In the genomic region with DNA sequence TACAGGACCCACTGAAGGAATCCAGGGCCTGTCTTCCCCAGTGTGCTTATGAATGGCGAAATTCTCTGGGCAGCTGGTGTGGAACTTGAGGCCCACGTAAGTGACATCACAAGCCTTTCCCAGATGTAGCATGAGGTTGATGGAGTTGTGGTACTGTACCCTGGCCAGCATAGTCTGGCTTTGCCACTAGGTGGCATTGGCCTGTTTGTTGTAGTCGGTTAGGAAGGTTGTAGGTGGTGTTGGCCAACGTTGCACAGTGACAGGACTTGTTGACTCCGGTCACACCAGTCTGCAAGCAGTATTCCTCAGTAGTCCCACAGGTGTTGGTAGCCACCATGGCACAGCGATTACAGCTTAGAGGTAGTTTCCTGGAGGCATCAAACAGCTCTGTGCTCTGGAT, we compare ENCODE assay signal across 11 mouse cellular contexts. TPM values are rescaled to one million over a fixed set of nuclear protein-coding genes. Genes with fewer than 3 reads are reported as not detected.
A peak's percentile ranks its signal among the peaks of the same experiment; 100 is the strongest.
DNase-seq lines count a peak whose midpoint lies in the region; ATAC-seq and TF ChIP-seq lines count a peak whose summit lies in the region.
"Had no signal": no experiment of that assay in that cellular context is flagged by ENCODE, and none has a peak within 500 bp of the region (broad histone marks: within the 10 kb centered on the region; RNA-seq: fewer than 3 reads in every experiment).

No protein-coding gene starts in this region.

- peak; percentile 36 for TF ChIP-seq CTCF in left cerebral cortex, adult 2 months (IDR thresholded peaks at IDR 0.05)
- TF ChIP-seq CTCF in MEL (IDR thresholded peaks at IDR 0.05 in 2 of 3, conservative IDR thresholded peaks at IDR 0.05 in 1 of 3; ENCODE audit: control insufficient read depth in 1 of 3, insufficient read depth in 1 of 3, low read depth in 2 of 3, low read length in 3 of 3, poor library complexity in 1 of 3, severe bottlenecking in 1 of 3) = peak; percentile 40 to 52 (median 50)
- TF ChIP-seq CTCF in cortical plate, adult 2 months (IDR thresholded peaks at IDR 0.05; ENCODE audit: extremely low read depth, insufficient read depth, low read length) = peak; percentile 29; the same call in 1 of the 2 replicates

- ATAC-seq in CD4-positive, CD25-positive, alpha-beta regulatory T cell, adult 4 months = no peak
- ATAC-seq: forebrain, embryonic 15.5 days had no signal

- peak; percentile 11 for DNase-seq in CD4-positive, CD25-positive, alpha-beta regulatory T cell, adult 2 months (ENCODE audit: low read depth, low spot score)
- DNase-seq in left cerebral cortex, adult 2 months (ENCODE audit: extremely low spot score in 1 of 2, low spot score in 2 of 2) = no peak
- DNase-seq in left cerebral cortex, adult 11 months (ENCODE audit: low spot score) = no peak
- DNase-seq in MEL (ENCODE audit: low read depth, low spot score) = peak; percentile 30
- no peak for DNase-seq in thymus, postnatal 14 days
- DNase-seq in spleen, adult 12 weeks (ENCODE audit: low spot score) = no peak

- TF ChIP-seq RAD21 in MEL (IDR thresholded peaks at IDR 0.05; ENCODE audit: low read depth, low read length) = peak; percentile 45

- no peak for TF ChIP-seq POLR2A in MEL (IDR thresholded peaks at IDR 0.05; ENCODE audit: control insufficient read depth in 1 of 2, insufficient read depth in 1 of 2, low read depth in 1 of 2, low read length in 2 of 2, poor library complexity in 1 of 2)
- TF ChIP-seq POLR2A in cortical plate, adult 2 months (IDR thresholded peaks at IDR 0.05; ENCODE audit: extremely low read depth, insufficient read depth, low read length) = no peak

- H3K36me3 ChIP-seq in MEL (ENCODE audit: control insufficient read depth in 1 of 2, insufficient read depth in 2 of 2, low read length in 2 of 2) = no peaks in the 10 kb centered on the region
- H3K36me3 ChIP-seq: forebrain, embryonic 15.5 days had no signal

- intact Hi-C loops in left cerebral cortex, adult 2 months (cut with DNase I) = no loop called here

- no peak overlapping the region for H3K4me3 ChIP-seq in left cerebral cortex, adult 2 months
- no peak overlapping the region for H3K4me3 ChIP-seq in MEL (ENCODE audit: control insufficient read depth in 1 of 2, insufficient read depth in 1 of 2, low read depth in 2 of 2, low read length in 2 of 2)
- H3K4me3 ChIP-seq in cortical plate, adult 2 months (ENCODE audit: insufficient read depth, low read length) = no peak overlapping the region
- H3K4me3 ChIP-seq: forebrain, embryonic 15.5 days; megakaryocyte, embryonic 14.5 days; neural tube, embryonic 13.5 days had no signal

- no peak for TF ChIP-seq EP300 in MEL (IDR thresholded peaks at IDR 0.05; ENCODE audit: low read depth in 1 of 2, low read length in 2 of 2)

- no peaks in the 10 kb centered on the region for H3K9me3 ChIP-seq in MEL (replicated peaks; ENCODE audit: insufficient read depth, low read length)
- H3K9me3 ChIP-seq: forebrain, embryonic 15.5 days had no signal

- H3K27ac ChIP-seq in left cerebral cortex, adult 2 months = no peak overlapping the region
- no peak overlapping the region for H3K27ac ChIP-seq in MEL (ENCODE audit: control insufficient read depth, low read depth, low read length)
- no peak overlapping the region for H3K27ac ChIP-seq in cortical plate, adult 2 months (ENCODE audit: insufficient read depth, low read length)
- H3K27ac ChIP-seq: forebrain, embryonic 15.5 days; neural tube, embryonic 13.5 days had no signal

- no peaks in the 10 kb centered on the region for H3K4me1 ChIP-seq in MEL (ENCODE audit: control insufficient read depth in 1 of 2, insufficient read depth in 2 of 2, low read length in 2 of 2)
- H3K4me1 ChIP-seq in cortical plate, adult 2 months (ENCODE audit: control insufficient read depth, insufficient read depth, low read length) = no peaks in the 10 kb centered on the region
- H3K4me1 ChIP-seq: forebrain, embryonic 15.5 days; megakaryocyte, embryonic 14.5 days; neural tube, embryonic 13.5 days had no signal

- no peak overlapping the region for H3K9ac ChIP-seq in MEL (ENCODE audit: control insufficient read depth, low read depth, low read length, poor library complexity, severe bottlenecking)
- H3K9ac ChIP-seq: forebrain, embryonic 15.5 days; neural tube, embryonic 13.5 days had no signal

- H3K27me3 ChIP-seq in MEL (ENCODE audit: control insufficient read depth in 1 of 2, insufficient read depth in 2 of 2, low read length in 2 of 2) = no peaks in the 10 kb centered on the region
- H3K27me3 ChIP-seq: forebrain, embryonic 15.5 days; megakaryocyte, embryonic 14.5 days; neural tube, embryonic 13.5 days had no signal

- H3K79me2 ChIP-seq in MEL (ENCODE audit: control insufficient read depth, insufficient read depth, low read length, poor library complexity) = no peaks in the 10 kb centered on the region

TF ChIP-seq in MEL, 35 proteins besides CTCF, POLR2A, EP300 and RAD21:
- TF ChIP-seq GATA1 (IDR thresholded peaks at IDR 0.05; ENCODE audit: low read depth, low read length) (no peak), SMC3 (IDR thresholded peaks at IDR 0.05; ENCODE audit: low read depth, low read length) (peak; percentile 63)

RNA-seq across cellular contexts. Expression of a gene that starts 18.1 kb away (rescaled TPM):
- polyA plus RNA-seq in CD4-positive, CD25-positive, alpha-beta regulatory T cell, adult 4 months (2017; shearing (Covaris generic)) = under 1 TPM; 0.55 to 0.91 TPM
- 10 to 100 TPM; 62.7 to 69.9 TPM for total RNA-seq in left cerebral cortex, adult 2 months (2021)
- total RNA-seq in MEL (2012; rRNA removed) = 0.77 and 1.2 TPM in 2 replicates
- 1 to 10 TPM in 1 of 2 experiments, not detected in 1; 2.3 TPM for polyA plus RNA-seq in MEL (2012; ENCODE audit: insufficient read depth in 1 of 2, insufficient read length in 2 of 2, low read depth in 1 of 2, low replicate concordance in 2 of 2, missing spikeins in 1 of 2)
- polyA plus RNA-seq in cortical plate, adult 2 months (2012; rRNA removed) = 53.9 and 56.4 TPM in 2 replicates

RNA-seq across cellular contexts. Expression of a gene that starts 18.1 kb away (rescaled TPM):
- 10 to 100 TPM; 21.0 to 28.2 TPM for polyA plus RNA-seq in CD4-positive, CD25-positive, alpha-beta regulatory T cell, adult 4 months (2017; shearing (Covaris generic))
- 10 to 100 TPM; 70.4 to 73.0 TPM for total RNA-seq in left cerebral cortex, adult 2 months (2021)
- 36.0 and 37.4 TPM in 2 replicates for total RNA-seq in MEL (2012; rRNA removed)
- 10 to 100 TPM in 1 of 2 experiments, not detected in 1; 64.2 TPM for polyA plus RNA-seq in MEL (2012; ENCODE audit: insufficient read depth in 1 of 2, insufficient read length in 2 of 2, low read depth in 1 of 2, low replicate concordance in 2 of 2, missing spikeins in 1 of 2)
- 75.3 and 78.4 TPM in 2 replicates for polyA plus RNA-seq in cortical plate, adult 2 months (2012; rRNA removed)

Comparison
In these comparisons a context has a peak if more than half of its experiments do, and no peak if none do; other contexts are left out.
1. DNase-seq: peak in CD4-positive, CD25-positive, alpha-beta regulatory T cell, adult 2 months (single experiment) and MEL (single experiment); none in left cerebral cortex, adult 2 months (0 of 2), left cerebral cortex, adult 11 months (single experiment), thymus, postnatal 14 days (single experiment) and spleen, adult 12 weeks (single experiment).
2. RNA of a gene that starts 18.1 kb away (polyA plus RNA-seq): 53.9 to 56.4 TPM in cortical plate, adult 2 months; 2.3 TPM in MEL and 0.55 to 0.91 TPM in CD4-positive, CD25-positive, alpha-beta regulatory T cell, adult 4 months; every median in the first group is over 10 times any median in the second.
3. Peak in every context shown above with its lines, with median percentiles within 50 percentile points of each other: CTCF ChIP-seq.